Mouse (Mus musculus): ENCODE data around the gene Serpinb9g. TPM values are rescaled to one million over a fixed set of nuclear protein-coding genes. Genes with fewer than 3 reads are reported as not detected.

Gene Serpinb9g
- polyA plus RNA-seq (2012; ENCODE audit: low replicate concordance): not detected in 2 replicates

DNA sequence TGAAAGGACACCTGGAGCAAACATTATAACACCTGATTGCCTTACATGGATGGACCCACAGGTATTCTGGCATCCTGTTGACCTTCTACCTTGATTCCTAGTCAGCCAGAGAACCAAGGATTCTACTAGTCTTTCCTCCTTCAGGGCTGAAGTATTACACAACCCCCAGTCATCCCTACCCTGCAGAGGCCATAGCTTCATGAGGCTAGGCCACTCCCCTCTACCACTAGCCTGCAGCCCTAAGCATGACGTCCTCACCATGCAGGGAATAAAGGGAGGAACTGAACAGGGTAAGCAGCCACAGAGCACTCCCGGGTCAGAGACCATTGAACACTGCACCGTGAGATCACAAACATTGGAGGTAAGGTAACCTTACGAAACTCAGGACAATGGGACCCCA, at the start of gene Serpinb9g:
Serpinb9g (plus strand) TSS at position 301 of the 400 bp plus-strand sequence.

Other genes with a start within 250 kb of the Serpinb9g start
- not detected in 2 replicates for gene Serpinb9e, start 235.2 kb upstream of the Serpinb9g start, polyA plus RNA-seq (2012; ENCODE audit: low replicate concordance)
- gene Serpinb9f, start 160.7 kb upstream of the Serpinb9g start, polyA plus RNA-seq (2012; ENCODE audit: low replicate concordance): not detected in 2 replicates
- not detected in 2 replicates for gene Gm11397, start 89.0 kb upstream of the Serpinb9g start, polyA plus RNA-seq (2012; ENCODE audit: low replicate concordance)
- gene Serpinb6d, start 176.6 kb downstream of the Serpinb9g start, polyA plus RNA-seq (2012; ENCODE audit: low replicate concordance): not detected in 2 replicates